24 mouse cellular contexts compared by ENCODE assay signal in the genomic region with DNA sequence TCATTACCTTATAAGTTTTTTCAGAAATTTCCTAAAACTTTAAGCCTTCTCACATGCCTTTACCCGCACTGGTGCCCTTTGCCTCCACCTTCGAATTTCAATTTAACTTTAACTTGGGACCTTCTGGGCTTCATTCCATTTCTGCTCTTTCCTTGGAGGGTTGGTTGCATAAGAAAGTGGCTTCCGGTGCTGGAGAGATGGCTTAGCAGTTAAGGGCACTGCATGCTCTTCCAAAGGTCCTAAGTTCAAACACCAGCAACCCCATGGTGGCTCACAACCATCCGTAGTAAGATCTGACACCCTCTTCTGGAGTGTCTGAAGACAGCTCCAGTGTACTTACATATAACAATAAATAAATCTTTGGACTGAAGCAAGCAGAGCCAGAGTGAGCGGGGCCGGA. TPM values are rescaled to one million over a fixed set of nuclear protein-coding genes. Genes with fewer than 3 reads are reported as not detected.
"Had no signal": no experiment of that assay in that cellular context is flagged by ENCODE, and none has a peak within 500 bp of the region (broad histone marks: within the 10 kb centered on the region; RNA-seq: fewer than 3 reads in every experiment).

No protein-coding gene starts in this region.

- H3K36me3 ChIP-seq: liver, embryonic 13.5 days; neural tube, embryonic 13.5 days; stomach, embryonic 15.5 days had no signal

- DNase-seq: layer of hippocampus, postnatal 36 days; liver, embryonic 13.5 days; lung, adult 2 months; lung, postnatal 14 days; lung, postnatal 4 days; midbrain, embryonic 14.5 days; retina, postnatal 1 day; right cerebral cortex, postnatal 25 days; spleen, adult 18-20 months; thymus, adult 2 months; thymus, postnatal 14 days; thymus, postnatal 4 days had no signal

- H3K4me1 ChIP-seq: liver, embryonic 13.5 days; stomach, embryonic 15.5 days had no signal

- H3K9ac ChIP-seq: liver, embryonic 13.5 days; neural tube, embryonic 13.5 days; stomach, embryonic 15.5 days had no signal

- ATAC-seq: intestine, postnatal 0 days had no signal

- H3K27ac ChIP-seq: left cerebral cortex, adult 2 months; liver, embryonic 13.5 days; neural tube, embryonic 13.5 days; stomach, embryonic 15.5 days had no signal

- H3K9me3 ChIP-seq: liver, embryonic 13.5 days; stomach, embryonic 15.5 days had no signal

- H3K4me2 ChIP-seq: liver, embryonic 13.5 days; midbrain, embryonic 11.5 days; neural tube, embryonic 13.5 days; stomach, embryonic 15.5 days had no signal

- H3K4me3 ChIP-seq: left cerebral cortex, adult 2 months; liver, embryonic 13.5 days; myocyte; neural tube, embryonic 13.5 days; stomach, embryonic 15.5 days had no signal

- H3K27me3 ChIP-seq: liver, embryonic 13.5 days; neural tube, embryonic 13.5 days; stomach, embryonic 15.5 days had no signal

RNA-seq across cellular contexts. Expression of gene Gm26657, which starts 16.6 kb away (rescaled TPM):
- polyA plus RNA-seq: intestine, embryonic 14.5 days; intestine, postnatal 0 days; limb, embryonic 11.5 days; limb, embryonic 14.5 days; liver, adult 2 months; liver, embryonic 13.5 days; liver, embryonic 16.5 days; lung, adult 2 months; lung, embryonic 16.5 days; midbrain, embryonic 14.5 days; myocyte; neural tube, embryonic 13.5 days; stomach, embryonic 15.5 days; thymus, adult 2 months had no signal

RNA-seq across cellular contexts. Expression of gene Actl7b, which starts 18.0 kb away (rescaled TPM):
- polyA plus RNA-seq: intestine, embryonic 14.5 days; intestine, postnatal 0 days; limb, embryonic 11.5 days; liver, adult 2 months; liver, embryonic 13.5 days; liver, embryonic 16.5 days; lung, embryonic 16.5 days; midbrain, embryonic 11.5 days; midbrain, embryonic 14.5 days; myocyte; neural tube, embryonic 13.5 days; stomach, embryonic 15.5 days had no signal

RNA-seq across cellular contexts. Expression of gene Actl7a, which starts 20.0 kb away (rescaled TPM):
- polyA plus RNA-seq: intestine, embryonic 14.5 days; intestine, postnatal 0 days; limb, embryonic 11.5 days; limb, embryonic 14.5 days; liver, adult 2 months; liver, embryonic 13.5 days; liver, embryonic 16.5 days; lung, adult 2 months; lung, embryonic 16.5 days; midbrain, embryonic 14.5 days; myocyte; neural tube, embryonic 13.5 days; stomach, embryonic 15.5 days had no signal
